Mouse (Mus musculus): ENCODE data around the gene Rps27. TPM values are rescaled to one million over a fixed set of nuclear protein-coding genes. Genes with fewer than 3 reads are reported as not detected.
"Not testable (repeated sequence)": the region's sequence is repeated elsewhere in the genome, so short reads cannot be mapped to it uniquely, and the experiment has no call there.

The Rps27 gene
- polyA plus RNA-seq, 1 experiment from 2014 or later: 1,232 TPM

DNA sequence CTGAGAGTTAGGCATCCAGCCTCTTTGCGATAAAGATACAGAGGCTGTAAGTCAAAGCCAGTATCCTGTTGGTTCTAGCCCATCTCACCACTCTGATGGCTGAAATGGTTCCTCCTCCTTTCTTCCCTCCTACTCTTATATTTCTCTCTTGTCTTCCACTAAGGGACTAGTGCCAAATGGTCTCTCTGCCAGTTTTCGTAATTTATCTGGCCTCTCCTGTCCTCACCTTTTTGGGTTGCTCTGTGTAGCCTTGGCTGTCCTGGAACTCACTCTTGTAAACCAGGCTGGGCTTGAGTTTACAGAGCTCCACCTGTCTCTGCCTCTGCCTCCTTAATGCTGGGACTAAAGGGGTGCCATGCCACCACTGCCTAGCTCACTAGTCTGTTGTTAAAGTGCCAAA is 39.2 kb upstream of the Rps27 start:
- H3K4me3 ChIP-seq (ENCODE audit: low read depth, low read length); H3K27ac ChIP-seq (ENCODE audit: low read depth, low read length); H3K27me3 ChIP-seq (ENCODE audit: control insufficient read depth, insufficient read depth, low read length); H3K4me2 ChIP-seq; DNase-seq (ENCODE audit: low spot score, missing footprints); H3K9ac ChIP-seq (ENCODE audit: low read length); H3K9me3 ChIP-seq (ENCODE audit: control insufficient read depth, low read length); ATAC-seq (ENCODE audit: low FRiP score): not testable (repeated sequence)
- 89% methylated on average over 2 of the region's 2 CpGs for WGBS
- Histone ChIP-seq H3K4me1 (ENCODE audit: control insufficient read depth, insufficient read depth, low read length) (peaks cover 15% of the 10 kb centered on the region), H3K36me3 (ENCODE audit: control insufficient read depth, insufficient read depth, low read length) (peaks cover 11% of the 10 kb centered on the region)

DNA sequence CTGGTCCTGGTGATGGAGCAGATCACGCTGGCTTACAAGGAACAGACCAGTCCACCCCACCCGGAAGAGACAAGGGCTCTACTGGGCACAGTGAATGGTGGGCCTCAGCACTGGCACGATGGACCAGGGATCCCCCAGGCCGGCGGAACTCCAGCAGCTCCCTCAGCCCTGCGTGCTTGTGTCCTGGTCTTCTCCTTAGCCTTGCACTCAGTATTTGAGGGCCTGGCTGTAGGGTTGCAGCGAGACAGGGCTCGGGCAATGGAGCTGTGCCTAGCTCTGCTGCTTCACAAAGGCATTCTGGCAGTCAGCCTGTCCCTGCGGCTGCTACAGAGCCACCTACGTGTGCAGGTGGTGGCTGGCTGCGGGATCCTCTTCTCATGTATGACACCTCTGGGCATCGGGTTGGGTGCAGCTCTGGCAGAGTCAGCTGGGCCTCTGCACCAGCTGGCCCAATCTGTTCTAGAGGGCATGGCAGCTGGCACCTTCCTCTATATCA is 38.3 kb upstream of the Rps27 start:
- H3K4me1 ChIP-seq (ENCODE audit: control insufficient read depth, insufficient read depth, low read length): peaks cover 18% of the 10 kb centered on the region
- not testable (repeated sequence) for H3K4me2 ChIP-seq; H3K4me3 ChIP-seq (ENCODE audit: low read depth, low read length); H3K27ac ChIP-seq (ENCODE audit: low read depth, low read length); H3K9me3 ChIP-seq (ENCODE audit: control insufficient read depth, low read length); DNase-seq (ENCODE audit: low spot score, missing footprints); H3K27me3 ChIP-seq (ENCODE audit: control insufficient read depth, insufficient read depth, low read length); ATAC-seq (ENCODE audit: low FRiP score); H3K9ac ChIP-seq (ENCODE audit: low read length); H3K36me3 ChIP-seq (ENCODE audit: control insufficient read depth, insufficient read depth, low read length)
- 95% methylated on average over 8 of the region's 12 CpGs for WGBS

DNA sequence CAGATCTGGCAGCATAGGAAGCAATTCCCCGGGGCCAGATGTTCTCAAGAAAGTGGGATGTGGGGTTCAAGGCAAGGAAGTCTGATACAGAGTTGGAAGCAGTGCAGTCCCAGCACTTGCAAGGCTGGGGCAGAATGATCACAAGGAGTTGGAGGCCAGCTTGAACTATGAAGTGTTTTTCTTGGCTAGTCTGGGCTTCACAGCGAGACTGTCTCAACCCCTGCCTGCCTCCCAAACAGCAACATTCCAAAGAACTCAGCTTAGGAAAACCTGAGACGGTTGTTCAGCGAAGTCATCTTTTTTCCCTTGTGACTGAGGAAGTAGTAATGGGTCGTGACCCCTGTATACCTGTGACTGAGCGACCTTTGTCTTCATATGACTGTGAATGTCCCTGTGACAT is 37.3 kb upstream of the Rps27 start:
- no peak overlapping the region for H3K9ac ChIP-seq (ENCODE audit: low read length)
- no peak for ATAC-seq (ENCODE audit: low FRiP score)
- no peak overlapping the region for H3K4me3 ChIP-seq (ENCODE audit: low read depth, low read length)
- H3K4me1 ChIP-seq (ENCODE audit: control insufficient read depth, insufficient read depth, low read length): peaks cover 18% of the 10 kb centered on the region
- 89% methylated on average over 6 of the region's 6 CpGs for WGBS
- H3K36me3 ChIP-seq (ENCODE audit: control insufficient read depth, insufficient read depth, low read length): peaks cover 8% of the 10 kb centered on the region
- H3K27me3 ChIP-seq (ENCODE audit: control insufficient read depth, insufficient read depth, low read length): no peaks in the 10 kb centered on the region
- no peak overlapping the region for H3K27ac ChIP-seq (ENCODE audit: low read depth, low read length)
- no peak overlapping the region for H3K4me2 ChIP-seq
- H3K9me3 ChIP-seq (ENCODE audit: control insufficient read depth, low read length): no peaks in the 10 kb centered on the region
- peak; percentile 45 for DNase-seq (ENCODE audit: low spot score, missing footprints)

DNA sequence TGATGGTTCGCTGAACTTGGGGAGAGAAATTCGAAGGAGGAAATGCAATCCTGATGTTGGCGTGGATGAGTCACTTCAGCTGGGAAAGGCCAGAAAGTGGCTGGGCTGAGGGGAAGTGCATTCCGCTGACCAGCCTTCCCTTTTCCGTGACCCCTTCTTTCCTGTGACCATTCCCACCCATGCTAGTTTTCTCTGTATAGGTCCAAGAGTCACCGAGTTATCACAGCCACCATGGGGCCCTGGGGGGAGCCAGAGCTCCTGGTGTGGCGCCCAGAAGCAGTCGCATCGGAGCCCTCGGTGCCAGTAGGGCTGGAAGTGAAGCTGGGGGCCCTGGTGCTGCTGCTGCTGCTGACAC is 35.3 kb upstream of the Rps27 start:
- DNase-seq (ENCODE audit: low spot score, missing footprints) (no peak), ATAC-seq (ENCODE audit: low FRiP score) (no peak)
- Histone ChIP-seq H3K4me3 (ENCODE audit: low read depth, low read length) (peak overlapping the region; percentile 56), H3K9me3 (ENCODE audit: control insufficient read depth, low read length) (no peaks in the 10 kb centered on the region), H3K27ac (ENCODE audit: low read depth, low read length) (no peak overlapping the region; the same call in 1 of the 2 replicates), H3K4me2 (peak overlapping the region; percentile 91), H3K4me1 (ENCODE audit: control insufficient read depth, insufficient read depth, low read length) (peaks cover 11% of the 10 kb centered on the region), H3K9ac (ENCODE audit: low read length) (peak overlapping the region; percentile 71), H3K27me3 (ENCODE audit: control insufficient read depth, insufficient read depth, low read length) (no peaks in the 10 kb centered on the region), H3K36me3 (ENCODE audit: control insufficient read depth, insufficient read depth, low read length) (peaks cover 8% of the 10 kb centered on the region)
- 9% methylated on average over 10 of the region's 10 CpGs for WGBS

DNA sequence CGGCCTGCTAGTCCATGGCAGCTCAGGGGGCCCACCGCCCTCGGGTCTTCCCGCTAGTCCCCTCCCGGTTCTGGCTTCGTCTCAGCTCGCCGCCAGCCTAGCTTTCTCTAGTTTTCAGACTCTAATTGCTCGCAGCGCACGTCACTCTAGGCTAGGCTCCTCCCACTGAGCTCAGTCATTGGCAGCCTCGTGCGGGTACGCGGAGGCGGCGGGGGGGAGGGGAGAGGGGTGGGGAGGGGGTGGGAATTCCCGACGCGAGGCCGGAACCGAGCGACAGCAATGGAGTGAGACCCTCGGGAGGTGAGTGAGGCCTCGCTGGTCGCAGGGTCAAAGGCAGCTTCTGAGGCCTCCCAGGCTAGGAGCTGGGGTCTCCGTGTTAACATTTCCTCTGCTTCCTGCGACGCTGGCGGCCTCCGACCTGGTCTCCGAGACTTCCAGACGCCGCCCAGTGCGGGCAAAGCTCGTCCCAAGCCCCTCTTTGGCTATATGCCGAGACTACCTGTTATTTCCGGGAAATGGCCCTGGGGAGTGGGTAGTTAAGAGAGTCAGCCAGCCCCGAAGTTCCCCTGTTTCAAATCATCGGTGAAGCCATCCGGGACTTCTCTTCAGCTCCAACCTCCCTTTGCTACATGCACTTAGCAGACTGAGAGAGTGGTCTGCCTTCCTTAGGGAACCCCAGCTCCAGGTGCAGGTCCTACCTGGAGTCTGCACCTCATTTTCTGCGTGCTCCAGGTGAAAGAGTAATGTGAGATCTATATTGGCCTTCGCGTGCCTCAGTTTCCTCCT is 34.7 kb upstream of the Rps27 start, which contains the start of gene Slc39a1:
Slc39a1 (plus strand) TSS at position 213 of the 786 bp plus-strand sequence.
- H3K4me2 ChIP-seq: peak within 1 kb of the TSS; percentile 91
- H3K9ac ChIP-seq (ENCODE audit: low read length): peak within 1 kb of the TSS; percentile 71
- H3K27ac ChIP-seq (ENCODE audit: low read depth, low read length): peak within 1 kb of the TSS; percentile 85
- ATAC-seq (ENCODE audit: low FRiP score) (peak; percentile 97), DNase-seq (ENCODE audit: low spot score, missing footprints) (peak; percentile 97)
- H3K9me3 ChIP-seq (ENCODE audit: control insufficient read depth, low read length): no peaks in the 10 kb centered on the region
- WGBS: under 1% methylated on average over 43 of the region's 44 CpGs
- peaks cover 13% of the 10 kb centered on the region for H3K4me1 ChIP-seq (ENCODE audit: control insufficient read depth, insufficient read depth, low read length)
- H3K27me3 ChIP-seq (ENCODE audit: control insufficient read depth, insufficient read depth, low read length): no peaks in the 10 kb centered on the region
- peaks cover 8% of the 10 kb centered on the region for H3K36me3 ChIP-seq (ENCODE audit: control insufficient read depth, insufficient read depth, low read length)
- H3K4me3 ChIP-seq (ENCODE audit: low read depth, low read length): peak within 1 kb of the TSS; percentile 56

DNA sequence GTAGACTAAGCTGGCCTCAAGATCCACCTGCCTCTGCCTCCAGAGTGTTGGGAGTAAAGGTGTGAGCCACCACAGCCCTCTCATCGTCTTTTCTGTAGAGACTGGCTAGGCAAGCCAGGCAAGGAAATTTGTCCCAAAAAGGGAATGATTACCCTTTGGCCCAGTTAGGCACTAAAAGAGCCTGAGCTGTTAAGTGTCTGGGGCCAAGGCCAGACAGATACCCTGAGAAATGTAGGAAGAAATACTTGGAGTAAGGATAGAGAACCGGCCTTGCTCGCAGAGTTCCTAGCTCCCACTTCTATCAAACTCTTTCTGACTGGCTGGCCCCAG is 34.1 kb upstream of the Rps27 start:
- H3K36me3 ChIP-seq (ENCODE audit: control insufficient read depth, insufficient read depth, low read length): peaks cover 8% of the 10 kb centered on the region
- H3K27me3 ChIP-seq (ENCODE audit: control insufficient read depth, insufficient read depth, low read length): no peaks in the 10 kb centered on the region
- no peak for DNase-seq (ENCODE audit: low spot score, missing footprints)
- H3K27ac ChIP-seq (ENCODE audit: low read depth, low read length): peak overlapping the region; percentile 85
- peak; percentile 15; the same call in 1 of the 2 replicates for ATAC-seq (ENCODE audit: low FRiP score)
- H3K4me1 ChIP-seq (ENCODE audit: control insufficient read depth, insufficient read depth, low read length): peaks cover 17% of the 10 kb centered on the region
- WGBS: 0% methylated on average over 3 of the region's 3 CpGs
- H3K9me3 ChIP-seq (ENCODE audit: control insufficient read depth, low read length): no peaks in the 10 kb centered on the region
- H3K4me2 ChIP-seq: peak overlapping the region; percentile 91
- peak overlapping the region; percentile 56 for H3K4me3 ChIP-seq (ENCODE audit: low read depth, low read length)
- H3K9ac ChIP-seq (ENCODE audit: low read length): peak overlapping the region; percentile 71

DNA sequence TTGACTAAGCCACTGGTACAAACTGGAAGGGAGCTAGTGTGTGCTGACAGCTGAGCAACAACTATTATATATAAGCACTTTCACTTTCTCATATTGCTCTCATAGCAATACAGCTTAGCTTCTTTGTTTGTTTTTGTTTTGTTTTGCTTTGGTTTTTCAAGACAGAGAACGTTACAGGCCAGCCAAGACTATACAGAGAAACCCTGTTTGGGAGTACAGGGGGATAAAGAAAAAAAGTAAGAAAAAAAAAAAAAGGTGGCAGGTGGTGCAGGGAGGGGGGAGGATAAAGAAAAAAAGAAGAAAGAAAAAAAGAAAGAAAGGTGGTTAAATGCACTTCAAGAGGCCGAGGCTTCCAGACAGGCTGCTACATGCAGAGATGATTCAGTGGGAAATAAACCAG is 32.0 kb upstream of the Rps27 start:
- H3K27me3 ChIP-seq (ENCODE audit: control insufficient read depth, insufficient read depth, low read length): no peaks in the 10 kb centered on the region
- H3K4me2 ChIP-seq: no peak overlapping the region
- H3K9me3 ChIP-seq (ENCODE audit: control insufficient read depth, low read length): no peaks in the 10 kb centered on the region
- DNase-seq (ENCODE audit: low spot score, missing footprints): peak; percentile 17
- ATAC-seq (ENCODE audit: low FRiP score): no peak
- 86% methylated on average over 2 of the region's 2 CpGs for WGBS
- H3K9ac ChIP-seq (ENCODE audit: low read length): no peak overlapping the region
- H3K4me3 ChIP-seq (ENCODE audit: low read depth, low read length): no peak overlapping the region
- H3K27ac ChIP-seq (ENCODE audit: low read depth, low read length): no peak overlapping the region
- no peaks in the 10 kb centered on the region for H3K36me3 ChIP-seq (ENCODE audit: control insufficient read depth, insufficient read depth, low read length)
- H3K4me1 ChIP-seq (ENCODE audit: control insufficient read depth, insufficient read depth, low read length): peaks cover 17% of the 10 kb centered on the region

DNA sequence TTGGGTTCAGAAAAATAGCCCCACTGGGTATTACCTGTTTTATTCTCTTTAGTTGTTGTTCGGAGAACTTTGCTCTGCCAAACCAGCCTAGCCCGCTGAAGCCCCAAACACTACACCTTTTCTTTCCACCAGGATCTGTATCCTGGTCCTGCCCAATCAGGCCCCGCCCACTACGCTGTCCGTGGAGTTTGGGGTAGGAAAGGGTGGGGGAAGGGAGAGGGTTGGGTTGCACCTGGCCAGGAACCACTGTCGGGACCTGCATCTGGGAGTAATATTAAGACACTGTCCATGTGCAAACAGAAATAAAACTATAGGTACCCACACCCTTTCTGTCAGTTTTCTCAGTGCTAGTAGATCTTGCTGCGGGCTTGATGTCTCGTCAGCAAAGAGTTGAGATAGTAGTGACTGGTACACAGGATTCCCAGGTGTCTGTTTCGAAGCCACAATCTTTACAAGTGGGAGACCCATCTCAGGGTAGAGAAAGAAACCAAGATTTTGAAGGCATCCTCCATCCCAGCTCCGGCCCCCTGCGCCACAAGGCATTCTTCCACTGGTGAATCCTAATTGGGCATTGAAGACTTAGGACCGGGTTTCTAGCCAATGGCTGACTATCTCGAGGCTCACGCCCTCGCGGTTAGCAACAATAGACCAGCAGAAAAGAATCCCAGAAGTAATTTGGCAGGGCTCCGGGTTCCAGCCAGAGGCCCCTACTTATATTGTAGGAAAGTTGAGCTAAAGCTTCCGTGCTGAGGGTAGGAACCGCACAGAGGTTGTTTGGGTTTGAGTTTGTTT is 29.7 kb upstream of the Rps27 start, which contains the start of gene Creb3l4:
Creb3l4 (minus strand) TSS at position 529 of the 792 bp plus-strand sequence.
- no peak within 1 kb of the TSS for H3K27ac ChIP-seq (ENCODE audit: low read depth, low read length)
- H3K4me1 ChIP-seq (ENCODE audit: control insufficient read depth, insufficient read depth, low read length): peaks cover 10% of the 10 kb centered on the region
- H3K4me3 ChIP-seq (ENCODE audit: low read depth, low read length): peak within 1 kb of the TSS; percentile 25
- under 1% methylated on average over 19 of the region's 19 CpGs for whole genome bisulfite sequencing
- H3K9me3 ChIP-seq (ENCODE audit: control insufficient read depth, low read length): no peaks in the 10 kb centered on the region
- no peaks in the 10 kb centered on the region for H3K27me3 ChIP-seq (ENCODE audit: control insufficient read depth, insufficient read depth, low read length)
- peak; percentile 96 for DNase-seq (ENCODE audit: low spot score, missing footprints)
- H3K9ac ChIP-seq (ENCODE audit: low read length): peak within 1 kb of the TSS; percentile 59
- H3K36me3 ChIP-seq (ENCODE audit: control insufficient read depth, insufficient read depth, low read length): no peaks in the 10 kb centered on the region
- ATAC-seq (ENCODE audit: low FRiP score): peak; percentile 79
- peak within 1 kb of the TSS; percentile 55 for H3K4me2 ChIP-seq
